Mouse (Mus musculus): Measurements from ENCODE around the gene Zwilch. TPM values are rescaled to one million over a fixed set of nuclear protein-coding genes. Genes with fewer than 3 reads are reported as not detected.

Gene Zwilch
- polyA plus RNA-seq, 1 experiment from 2014 or later = 23.7 TPM

DNA sequence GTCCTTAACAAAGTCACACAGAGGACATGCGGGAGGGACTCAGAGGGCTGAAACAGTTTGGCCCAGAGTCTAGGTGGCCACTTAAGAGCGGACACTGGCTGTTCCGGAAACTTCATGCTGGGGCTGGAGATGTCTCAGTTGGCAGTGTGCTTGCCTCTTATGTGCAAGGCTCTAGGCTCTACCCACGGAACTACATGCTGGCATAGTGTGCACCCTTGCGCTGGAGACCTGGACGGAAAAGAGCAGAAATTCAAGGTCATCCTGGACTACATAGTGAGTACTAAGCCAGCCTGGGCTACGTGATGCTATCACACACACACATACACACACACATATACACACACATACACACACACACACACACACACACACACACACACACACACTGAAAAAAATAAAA, 84.6 kb downstream of the Zwilch start:
- H3K4me1 ChIP-seq = peaks cover 42% of the 10 kb centered on the region
- no peak overlapping the region for H3K27ac ChIP-seq
- no peak for ATAC-seq (ENCODE audit: low FRiP score, low read depth)
- 92% methylated on average over 7 of the region's 7 CpGs for WGBS
- H3K4me3 ChIP-seq = no peak overlapping the region
- H3K9me3 ChIP-seq = no peaks in the 10 kb centered on the region
- H3K36me3 ChIP-seq = no peaks in the 10 kb centered on the region
- H3K27me3 ChIP-seq = no peaks in the 10 kb centered on the region
- no peak overlapping the region for H3K4me2 ChIP-seq (replicated peaks)
- no peak overlapping the region for H3K9ac ChIP-seq

DNA sequence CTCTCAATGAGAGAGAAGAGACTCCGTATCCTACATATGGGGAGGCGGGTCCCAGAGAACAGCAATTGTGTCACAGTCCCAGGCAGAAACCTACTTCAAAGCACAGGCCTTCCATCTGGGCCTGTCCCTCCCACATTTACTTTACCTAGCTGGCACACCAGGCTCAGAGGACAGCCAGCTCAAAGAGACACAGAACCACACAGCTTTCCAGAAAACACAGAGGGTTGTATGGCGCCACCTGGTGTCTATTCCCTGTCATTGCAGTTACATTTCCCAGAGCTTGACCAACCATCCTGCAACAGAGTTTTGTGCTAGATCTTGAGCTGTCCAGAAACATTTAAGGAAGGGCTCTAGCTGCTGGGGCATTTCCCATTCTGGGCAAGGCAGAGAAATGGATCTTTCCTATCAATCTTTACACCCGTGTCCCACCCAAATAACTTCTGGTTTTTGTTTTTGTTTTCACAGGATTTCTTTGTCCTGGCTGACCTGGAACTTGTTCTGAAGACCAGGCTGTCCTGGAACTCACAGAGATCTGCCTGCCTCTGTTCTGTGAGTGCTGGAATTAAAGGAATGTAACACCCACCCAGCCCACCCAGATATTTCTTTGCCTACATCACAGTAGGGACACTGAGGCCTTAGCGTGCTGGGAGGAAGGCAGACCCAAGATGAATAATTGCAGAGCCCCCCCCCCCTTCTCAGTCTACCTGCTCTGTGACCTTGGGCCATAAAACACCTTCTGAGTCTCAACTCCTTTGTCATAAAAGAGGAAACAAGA, 85.3 kb downstream of the Zwilch start:
- no peak overlapping the region for H3K4me2 ChIP-seq (replicated peaks)
- H3K9me3 ChIP-seq = no peaks in the 10 kb centered on the region
- H3K4me1 ChIP-seq = peaks cover 43% of the 10 kb centered on the region
- H3K27me3 ChIP-seq = no peaks in the 10 kb centered on the region
- H3K27ac ChIP-seq = peak overlapping the region; percentile 33; the same call in 1 of the 2 replicates
- no peak overlapping the region for H3K9ac ChIP-seq
- WGBS = 35% methylated on average over 5 of the region's 5 CpGs
- no peaks in the 10 kb centered on the region for H3K36me3 ChIP-seq
- H3K4me3 ChIP-seq = no peak overlapping the region
- peak; percentile 33; the same call in 1 of the 2 replicates for ATAC-seq (ENCODE audit: low FRiP score, low read depth)

Other genes with a start within 250 kb of the Zwilch start
- gene Smad6, start 151.0 kb downstream of the Zwilch start, polyA plus RNA-seq (2015; fragmentation: Nextera tagmentation; extraction: Ambion mirVana) = 10.8 and 11.0 TPM in 2 replicates
- gene Lctl, start 56.0 kb downstream of the Zwilch start, polyA plus RNA-seq (2015; fragmentation: Nextera tagmentation; extraction: Ambion mirVana) = not detected in 2 replicates
- 1,136 and 1,154 TPM in 2 replicates for gene Rpl4, start 271 bp upstream of the Zwilch start, polyA plus RNA-seq (2015; fragmentation: Nextera tagmentation; extraction: Ambion mirVana)
- 30.4 and 30.5 TPM in 2 replicates for gene Snapc5, start 6.2 kb upstream of the Zwilch start, polyA plus RNA-seq (2015; fragmentation: Nextera tagmentation; extraction: Ambion mirVana)
- 3.0 and 3.2 TPM in 2 replicates for gene Uchl4, start 62.1 kb upstream of the Zwilch start, polyA plus RNA-seq (2015; fragmentation: Nextera tagmentation; extraction: Ambion mirVana)
- gene Map2k1, start 80.5 kb upstream of the Zwilch start, polyA plus RNA-seq (2015; fragmentation: Nextera tagmentation; extraction: Ambion mirVana) = 79.0 and 80.1 TPM in 2 replicates
- gene Tipin, start 108.5 kb upstream of the Zwilch start, polyA plus RNA-seq (2015; fragmentation: Nextera tagmentation; extraction: Ambion mirVana) = 218 and 225 TPM in 2 replicates
- 21.4 and 23.0 TPM in 2 replicates for gene Dis3l, start 168.2 kb upstream of the Zwilch start, polyA plus RNA-seq (2015; fragmentation: Nextera tagmentation; extraction: Ambion mirVana)
- 1.2 TPM in 2 replicates for gene Megf11, start 212.5 kb upstream of the Zwilch start, polyA plus RNA-seq (2015; fragmentation: Nextera tagmentation; extraction: Ambion mirVana)

Measured in limb, embryonic 13.5 days (tissue).